Comparison of ENCODE assay signal across 23 mouse cellular contexts in genomic region chr5:144359886-144360285, GRCm38 (mm10). TPM values are rescaled to one million over a fixed set of nuclear protein-coding genes. Genes with fewer than 3 reads are reported as not detected.
DNase-seq lines count a peak whose midpoint lies in the region; ATAC-seq and TF ChIP-seq lines count a peak whose summit lies in the region.
"Had no signal": no experiment of that assay in that cellular context is flagged by ENCODE, and none has a peak within 500 bp of the region (broad histone marks: within the 10 kb centered on the region; RNA-seq: fewer than 3 reads in every experiment).

No protein-coding gene starts in this region.

- peak overlapping the region; percentile 82 for H3K27ac ChIP-seq in intestine, embryonic 15.5 days
- peak overlapping the region; percentile 93 for H3K27ac ChIP-seq in intestine, postnatal 0 days (ENCODE audit: low read depth, low read length)
- H3K27ac ChIP-seq in stomach, postnatal 0 days (replicated peaks) = no peak overlapping the region; the same call in 1 of the 2 replicates
- H3K27ac ChIP-seq in midbrain, embryonic 10.5 days (replicated peaks) = no peak overlapping the region
- H3K27ac ChIP-seq: heart, embryonic 10.5 days; heart, embryonic 15.5 days; hindbrain, embryonic 12.5 days; limb, embryonic 10.5 days; limb, embryonic 15.5 days; lung, embryonic 15.5 days had no signal

- peak; percentile 59 for DNase-seq in kidney, adult 9 months
- DNase-seq in kidney, postnatal 10 days = peak; percentile 13
- DNase-seq in embryo, embryonic 11 days = no peak
- no peak for DNase-seq in stomach, postnatal 0 days (ENCODE audit: low spot score)
- no peak for DNase-seq in midbrain, embryonic 10.5 days (ENCODE audit: low spot score)
- DNase-seq: B cell, adult 2 months; cerebellum, adult 18-20 months; heart, postnatal 36 days; right cerebral cortex, adult 18-20 months had no signal

- H3K27me3 ChIP-seq in intestine, embryonic 15.5 days (replicated peaks) = no peaks in the 10 kb centered on the region
- H3K27me3 ChIP-seq in intestine, postnatal 0 days (replicated peaks; ENCODE audit: control insufficient read depth, insufficient read depth, low read length) = no peaks in the 10 kb centered on the region
- no peaks in the 10 kb centered on the region for H3K27me3 ChIP-seq in stomach, postnatal 0 days (ENCODE audit: control insufficient read depth, insufficient read depth, low read length)
- peaks cover 42% of the 10 kb centered on the region for H3K27me3 ChIP-seq in midbrain, embryonic 10.5 days (ENCODE audit: low read depth, poor library complexity, severe bottlenecking)
- H3K27me3 ChIP-seq: heart, embryonic 15.5 days; limb, embryonic 15.5 days had no signal

- TF ChIP-seq EP300 in stomach, postnatal 0 days (optimal IDR thresholded peaks at IDR 0.05) = no peak

- peaks cover 10% of the 10 kb centered on the region for H3K4me1 ChIP-seq in intestine, embryonic 15.5 days (replicated peaks)
- 0 out of 2 replicates have a peak, but pooled peaks cover 4% of the 10 kb centered on the region for H3K4me1 ChIP-seq in intestine, postnatal 0 days (replicated peaks; ENCODE audit: control insufficient read depth, insufficient read depth, low read length)
- H3K4me1 ChIP-seq in stomach, postnatal 0 days (replicated peaks; ENCODE audit: control insufficient read depth, insufficient read depth) = no peaks in the 10 kb centered on the region
- H3K4me1 ChIP-seq in midbrain, embryonic 10.5 days = peaks cover 19% of the 10 kb centered on the region

- H3K9me3 ChIP-seq in intestine, embryonic 15.5 days = no peaks in the 10 kb centered on the region
- no peaks in the 10 kb centered on the region for H3K9me3 ChIP-seq in intestine, postnatal 0 days (ENCODE audit: control insufficient read depth)
- no peaks in the 10 kb centered on the region for H3K9me3 ChIP-seq in stomach, postnatal 0 days (ENCODE audit: control insufficient read depth, low read length)
- no peaks in the 10 kb centered on the region for H3K9me3 ChIP-seq in midbrain, embryonic 10.5 days (replicated peaks)
- H3K9me3 ChIP-seq: heart, embryonic 10.5 days; heart, embryonic 15.5 days; hindbrain, embryonic 12.5 days; limb, embryonic 10.5 days; limb, embryonic 15.5 days; lung, embryonic 15.5 days had no signal

- no peak for TF ChIP-seq CTCF in intestine, postnatal 0 days (IDR thresholded peaks at IDR 0.05; ENCODE audit: low read depth)
- TF ChIP-seq CTCF in stomach, postnatal 0 days (IDR thresholded peaks at IDR 0.05; ENCODE audit: low read depth) = no peak

- WGBS in intestine, embryonic 15.5 days = 48% methylated on average over 6 of the region's 6 CpGs
- WGBS in intestine, postnatal 0 days = 24% methylated on average over 6 of the region's 6 CpGs
- 73% methylated on average over 6 of the region's 6 CpGs for WGBS in stomach, postnatal 0 days
- WGBS in midbrain, embryonic 10.5 days = 84% methylated on average over 6 of the region's 6 CpGs

- H3K4me3 ChIP-seq in intestine, embryonic 15.5 days (replicated peaks) = no peak overlapping the region
- H3K4me3 ChIP-seq in intestine, postnatal 0 days (ENCODE audit: low read depth, low read length) = no peak overlapping the region
- H3K4me3 ChIP-seq in stomach, postnatal 0 days (ENCODE audit: low read depth, low read length) = no peak overlapping the region
- no peak overlapping the region for H3K4me3 ChIP-seq in midbrain, embryonic 10.5 days
- H3K4me3 ChIP-seq: heart, embryonic 10.5 days; heart, embryonic 15.5 days; hindbrain, embryonic 12.5 days; limb, embryonic 10.5 days; limb, embryonic 15.5 days; lung, embryonic 15.5 days had no signal

- ATAC-seq in intestine, embryonic 15.5 days = peak; percentile 42
- ATAC-seq in intestine, postnatal 0 days = peak; percentile 60
- ATAC-seq in granulocyte monocyte progenitor cell, adult 5-6 weeks (replicated peaks; ENCODE audit: poor library complexity, severe bottlenecking) = no peak
- ATAC-seq in stomach, postnatal 0 days (ENCODE audit: low FRiP score, low TSS enrichment) = no peak
- ATAC-seq: forebrain, embryonic 16.5 days; midbrain, embryonic 16.5 days had no signal

- no peak overlapping the region for H3K9ac ChIP-seq in intestine, embryonic 15.5 days
- no peak overlapping the region for H3K9ac ChIP-seq in intestine, postnatal 0 days (ENCODE audit: low read depth, low read length)
- no peak overlapping the region for H3K9ac ChIP-seq in stomach, postnatal 0 days (ENCODE audit: low read length)
- H3K9ac ChIP-seq: heart, embryonic 15.5 days; hindbrain, embryonic 12.5 days; limb, embryonic 15.5 days; lung, embryonic 15.5 days had no signal

- no peaks in the 10 kb centered on the region for H3K36me3 ChIP-seq in intestine, embryonic 15.5 days
- no peaks in the 10 kb centered on the region for H3K36me3 ChIP-seq in intestine, postnatal 0 days (ENCODE audit: control insufficient read depth, insufficient read depth)
- no peaks in the 10 kb centered on the region for H3K36me3 ChIP-seq in stomach, postnatal 0 days (ENCODE audit: control insufficient read depth, insufficient read depth, low read length)
- no peaks in the 10 kb centered on the region for H3K36me3 ChIP-seq in midbrain, embryonic 10.5 days
- H3K36me3 ChIP-seq: heart, embryonic 10.5 days; heart, embryonic 15.5 days; hindbrain, embryonic 12.5 days; limb, embryonic 10.5 days; limb, embryonic 15.5 days; lung, embryonic 15.5 days had no signal

- H3K4me2 ChIP-seq in intestine, embryonic 15.5 days (replicated peaks) = peak overlapping the region; percentile 19; the same call in 1 of the 2 replicates
- peak overlapping the region; percentile 24 for H3K4me2 ChIP-seq in intestine, postnatal 0 days (replicated peaks; ENCODE audit: low read depth)
- H3K4me2 ChIP-seq in stomach, postnatal 0 days (replicated peaks; ENCODE audit: low read depth) = no peak overlapping the region
- H3K4me2 ChIP-seq: heart, embryonic 15.5 days; hindbrain, embryonic 12.5 days; limb, embryonic 15.5 days; lung, embryonic 15.5 days; midbrain, embryonic 11.5 days had no signal

RNA-seq across cellular contexts. Expression of gene Baiap2l1, which starts 2.0 kb away (rescaled TPM):
- polyA plus RNA-seq in intestine, embryonic 15.5 days (2015; fragmentation: Nextera tagmentation; extraction: Ambion mirVana) = 27.4 and 28.6 TPM in 2 replicates
- polyA plus RNA-seq in intestine, postnatal 0 days (2015; fragmentation: Nextera tagmentation; extraction: Ambion mirVana) = 38.8 and 41.1 TPM in 2 replicates
- total RNA-seq in granulocyte monocyte progenitor cell, adult 5-6 weeks (2014; fragmentation: Nextera tagmentation) = not detected in 2 replicates
- not detected in 2 replicates for total RNA-seq in granulocyte monocyte progenitor cell, adult 5-6 weeks (2017)
- 25.3 and 26.8 TPM in 2 replicates for polyA plus RNA-seq in stomach, postnatal 0 days (2015; fragmentation: Nextera tagmentation; extraction: Ambion mirVana)
- polyA plus RNA-seq in midbrain, embryonic 10.5 days (2016; fragmentation: Nextera tagmentation; extraction: Ambion mirVana) = 2.8 and 3.9 TPM in 2 replicates
- total RNA-seq: megakaryocyte progenitor cell, adult 5-6 weeks; neutrophil, adult 5-6 weeks had no signal

Comparison
In these comparisons a context has a peak if more than half of its experiments do, and no peak if none do; other contexts are left out.
1. ATAC-seq: peak in intestine, embryonic 15.5 days (single experiment) and intestine, postnatal 0 days (single experiment); none in granulocyte monocyte progenitor cell, adult 5-6 weeks (single experiment) and stomach, postnatal 0 days (single experiment).
2. H3K27ac ChIP-seq: peak in intestine, embryonic 15.5 days (single experiment) and intestine, postnatal 0 days (single experiment); none in stomach, postnatal 0 days (single experiment) and midbrain, embryonic 10.5 days (single experiment).
3. DNase-seq: peak in kidney, adult 9 months (single experiment) and kidney, postnatal 10 days (single experiment); none in embryo, embryonic 11 days (single experiment), stomach, postnatal 0 days (single experiment) and midbrain, embryonic 10.5 days (single experiment).